Mouse (Mus musculus): ENCODE results near the gene Cacna1d. TPM values are rescaled to one million over a fixed set of nuclear protein-coding genes. Genes with fewer than 3 reads are reported as not detected.

The Cacna1d gene
- total RNA-seq, 2 experiments from 2014 or later = 52.3 to 56.0 TPM

- Histone ChIP-seq H3K4me3 (no peak overlapping the region), H3K27ac (no peak overlapping the region)
- intact Hi-C loops (cut with DNase I) = no loop called here
- no peak for DNase-seq (ENCODE audit: extremely low spot score in 1 of 2, low spot score in 2 of 2)
- no peak for TF ChIP-seq CTCF (IDR thresholded peaks at IDR 0.05)
These were observed 71.8 kb downstream of the Cacna1d start for GRCm38 (mm10) chr14:30419458-30419857.

GRCm38 (mm10) chr14:30419046-30419445, 72.2 kb downstream of the Cacna1d start:
- Histone ChIP-seq H3K27ac (no peak overlapping the region), H3K4me3 (no peak overlapping the region)
- DNase-seq (ENCODE audit: extremely low spot score in 1 of 2, low spot score in 2 of 2) = no peak
- intact Hi-C loops (cut with DNase I) = no loop called here
- no peak for TF ChIP-seq CTCF (IDR thresholded peaks at IDR 0.05)

GRCm38 (mm10) chr14:30415830-30416229, 75.4 kb downstream of the Cacna1d start:
- no peak for DNase-seq (ENCODE audit: extremely low spot score in 1 of 2, low spot score in 2 of 2)
- no peak for TF ChIP-seq CTCF (IDR thresholded peaks at IDR 0.05)
- intact Hi-C loops (cut with DNase I) = no loop called here
- no peak overlapping the region for H3K4me3 ChIP-seq
- no peak overlapping the region for H3K27ac ChIP-seq

- intact Hi-C loops (cut with DNase I) = no loop called here
- Histone ChIP-seq H3K27ac (no peak overlapping the region), H3K4me3 (no peak overlapping the region)
- no peak for TF ChIP-seq CTCF (IDR thresholded peaks at IDR 0.05)
- no peak for DNase-seq (ENCODE audit: extremely low spot score in 1 of 2, low spot score in 2 of 2)
These were observed 77.1 kb downstream of the Cacna1d start for GRCm38 (mm10) chr14:30414131-30414530.

- no peak overlapping the region for H3K4me3 ChIP-seq
- intact Hi-C loops (cut with DNase I) = no loop called here
- H3K27ac ChIP-seq = no peak overlapping the region
- no peak for TF ChIP-seq CTCF (IDR thresholded peaks at IDR 0.05)
- DNase-seq (ENCODE audit: extremely low spot score in 1 of 2, low spot score in 2 of 2) = no peak
These were observed 81.9 kb downstream of the Cacna1d start for GRCm38 (mm10) chr14:30409331-30409730.

GRCm38 (mm10) chr14:30405456-30406225, 85.6 kb downstream of the Cacna1d start:
- no peak overlapping the region for H3K27ac ChIP-seq
- intact Hi-C loops (cut with DNase I) = no loop called here
- no peak for DNase-seq (ENCODE audit: extremely low spot score in 1 of 2, low spot score in 2 of 2)
- H3K4me3 ChIP-seq = no peak overlapping the region
- TF ChIP-seq CTCF (IDR thresholded peaks at IDR 0.05) = no peak

GRCm38 (mm10) chr14:30378306-30378705, 112.9 kb downstream of the Cacna1d start:
- TF ChIP-seq CTCF (IDR thresholded peaks at IDR 0.05) = no peak
- DNase-seq (ENCODE audit: extremely low spot score in 1 of 2, low spot score in 2 of 2) = no peak
- H3K4me3 ChIP-seq = no peak overlapping the region
- intact Hi-C loops (cut with DNase I) = no loop called here
- H3K27ac ChIP-seq = no peak overlapping the region

GRCm38 (mm10) chr14:30372878-30373277, 118.4 kb downstream of the Cacna1d start:
- no peak for DNase-seq (ENCODE audit: extremely low spot score in 1 of 2, low spot score in 2 of 2)
- no peak overlapping the region for H3K4me3 ChIP-seq
- H3K27ac ChIP-seq = no peak overlapping the region
- intact Hi-C loops (cut with DNase I) = no loop called here
- no peak for TF ChIP-seq CTCF (IDR thresholded peaks at IDR 0.05)

- Histone ChIP-seq H3K27ac (no peak overlapping the region), H3K4me3 (no peak overlapping the region)
- intact Hi-C loops (cut with DNase I) = no loop called here
- TF ChIP-seq CTCF (IDR thresholded peaks at IDR 0.05) = peak; percentile 22
- no peak for DNase-seq (ENCODE audit: extremely low spot score in 1 of 2, low spot score in 2 of 2)
These were observed 120.2 kb downstream of the Cacna1d start for GRCm38 (mm10) chr14:30371070-30371469.

- Histone ChIP-seq H3K4me3 (no peak overlapping the region), H3K27ac (no peak overlapping the region)
- intact Hi-C loops (cut with DNase I) = loop anchor here (5.0 kb wide), 2 partner anchors 90 to 230 kb away; no protein-coding TSS in a partner anchor
- DNase-seq (ENCODE audit: extremely low spot score in 1 of 2, low spot score in 2 of 2) = no peak
- TF ChIP-seq CTCF (IDR thresholded peaks at IDR 0.05) = no peak
These were observed 124.2 kb downstream of the Cacna1d start for GRCm38 (mm10) chr14:30367074-30367473.

GRCm38 (mm10) chr14:30365866-30366265, 125.4 kb downstream of the Cacna1d start:
- Histone ChIP-seq H3K4me3 (no peak overlapping the region), H3K27ac (no peak overlapping the region)
- no peak for TF ChIP-seq CTCF (IDR thresholded peaks at IDR 0.05)
- intact Hi-C loops (cut with DNase I) = loop anchor here (5.0 kb wide), 2 partner anchors 91 to 229 kb away; no protein-coding TSS in a partner anchor
- DNase-seq (ENCODE audit: extremely low spot score in 1 of 2, low spot score in 2 of 2) = peak in 1 of 2 experiments; percentile 41

GRCm38 (mm10) chr14:30363487-30364167, 127.6 kb downstream of the Cacna1d start:
- TF ChIP-seq CTCF (IDR thresholded peaks at IDR 0.05) = no peak
- no peak overlapping the region for H3K27ac ChIP-seq
- intact Hi-C loops (cut with DNase I) = no loop called here
- DNase-seq (ENCODE audit: extremely low spot score in 1 of 2, low spot score in 2 of 2) = no peak
- H3K4me3 ChIP-seq = no peak overlapping the region
